Mouse (Mus musculus): ENCODE results near the gene Nt5c2. TPM values are rescaled to one million over a fixed set of nuclear protein-coding genes. Genes with fewer than 3 reads are reported as not detected.
"Not testable (repeated sequence)": the region's sequence is repeated elsewhere in the genome, so short reads cannot be mapped to it uniquely, and the experiment has no call there.

Gene Nt5c2
- polyA plus RNA-seq, 1 experiment from 2014 or later: 23.0 TPM

DNA sequence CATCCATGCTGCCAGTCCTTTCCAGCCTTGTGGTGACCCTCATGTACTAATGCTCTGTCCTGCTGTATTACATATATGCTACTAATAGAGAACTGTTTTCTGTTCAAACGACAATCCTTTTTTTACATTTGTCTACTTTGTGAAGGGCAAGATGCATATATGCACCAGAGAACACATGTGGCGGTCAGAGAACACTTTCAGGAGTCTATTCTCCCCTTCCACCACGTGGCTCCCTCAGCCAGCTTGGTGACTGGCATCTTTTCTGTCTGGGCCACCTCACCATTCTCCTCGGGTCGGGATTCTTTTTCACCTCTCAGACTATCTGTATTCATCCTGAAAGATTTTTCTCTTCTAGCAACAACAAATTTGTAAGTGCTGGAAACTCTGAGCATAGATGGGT, 9.1 kb downstream of the Nt5c2 start:
- no peak for TF ChIP-seq CTCF (IDR thresholded peaks at IDR 0.05; ENCODE audit: low read depth)
- Histone ChIP-seq H3K4me2 (replicated peaks; ENCODE audit: low read depth) (no peak overlapping the region), H3K4me3 (ENCODE audit: low read depth, low read length) (no peak overlapping the region), H3K27ac (ENCODE audit: low read depth, low read length) (no peak overlapping the region), H3K27me3 (replicated peaks; ENCODE audit: control insufficient read depth, insufficient read depth, low read length) (no peaks in the 10 kb centered on the region), H3K36me3 (ENCODE audit: control insufficient read depth, insufficient read depth) (no peaks in the 10 kb centered on the region), H3K9ac (ENCODE audit: low read depth, low read length) (no peak overlapping the region), H3K9me3 (ENCODE audit: control insufficient read depth) (no peaks in the 10 kb centered on the region), H3K4me1 (replicated peaks; ENCODE audit: control insufficient read depth, insufficient read depth, low read length) (no peaks in the 10 kb centered on the region)
- ATAC-seq: no peak
- WGBS: 53% methylated on average over 5 of the region's 5 CpGs

GRCm38 (mm10) chr19:47003742-47004511, 11.0 kb downstream of the Nt5c2 start:
- 71% methylated on average over 6 of the region's 6 CpGs for WGBS
- Histone ChIP-seq H3K27ac (ENCODE audit: low read depth, low read length) (no peak overlapping the region), H3K4me2 (replicated peaks; ENCODE audit: low read depth) (no peak overlapping the region), H3K27me3 (replicated peaks; ENCODE audit: control insufficient read depth, insufficient read depth, low read length) (no peaks in the 10 kb centered on the region), H3K9me3 (ENCODE audit: control insufficient read depth) (no peaks in the 10 kb centered on the region), H3K4me3 (ENCODE audit: low read depth, low read length) (no peak overlapping the region), H3K9ac (ENCODE audit: low read depth, low read length) (no peak overlapping the region), H3K4me1 (replicated peaks; ENCODE audit: control insufficient read depth, insufficient read depth, low read length) (no peaks in the 10 kb centered on the region), H3K36me3 (ENCODE audit: control insufficient read depth, insufficient read depth) (no peaks in the 10 kb centered on the region)
- ATAC-seq: no peak
- no peak for TF ChIP-seq CTCF (IDR thresholded peaks at IDR 0.05; ENCODE audit: low read depth)

GRCm38 (mm10) chr19:47000357-47000756, 14.6 kb downstream of the Nt5c2 start:
- not testable (repeated sequence) for ATAC-seq; H3K27ac ChIP-seq (ENCODE audit: low read depth, low read length)
- WGBS: 89% methylated on average over 2 of the region's 3 CpGs

DNA sequence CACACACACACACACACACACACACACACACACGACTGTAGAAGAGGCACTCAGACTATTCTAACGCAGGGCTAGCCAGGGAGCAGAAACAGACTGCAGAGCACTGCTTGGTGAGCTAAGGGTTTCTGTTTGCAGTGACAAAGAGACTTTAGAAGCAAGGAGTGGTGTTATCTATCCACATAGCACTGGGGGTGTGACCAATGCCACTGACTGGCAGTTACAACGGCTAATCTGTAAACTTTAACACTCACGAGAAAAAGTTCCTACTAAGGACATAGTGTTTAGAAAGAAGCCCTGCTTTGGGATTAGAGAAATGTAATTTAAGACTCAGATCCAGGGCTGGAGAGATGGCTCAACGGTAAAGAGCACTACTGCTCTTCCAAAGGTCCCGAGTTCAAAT, 15.2 kb downstream of the Nt5c2 start:
- no peak for ATAC-seq
- TF ChIP-seq CTCF (IDR thresholded peaks at IDR 0.05; ENCODE audit: low read depth): no peak
- Histone ChIP-seq H3K4me1 (replicated peaks; ENCODE audit: control insufficient read depth, insufficient read depth, low read length) (no peaks in the 10 kb centered on the region), H3K27me3 (replicated peaks; ENCODE audit: control insufficient read depth, insufficient read depth, low read length) (no peaks in the 10 kb centered on the region), H3K27ac (ENCODE audit: low read depth, low read length) (no peak overlapping the region), H3K36me3 (ENCODE audit: control insufficient read depth, insufficient read depth) (no peaks in the 10 kb centered on the region), H3K4me2 (replicated peaks; ENCODE audit: low read depth) (no peak overlapping the region), H3K9ac (ENCODE audit: low read depth, low read length) (no peak overlapping the region), H3K4me3 (ENCODE audit: low read depth, low read length) (no peak overlapping the region), H3K9me3 (ENCODE audit: control insufficient read depth) (no peaks in the 10 kb centered on the region)
- 67% methylated on average over 6 of the region's 6 CpGs for WGBS

More at GRCm38 (mm10) chr19:47000357-47000756, 14.6 kb downstream of the Nt5c2 start:
- H3K27me3 ChIP-seq (replicated peaks; ENCODE audit: control insufficient read depth, insufficient read depth, low read length); H3K9me3 ChIP-seq (ENCODE audit: control insufficient read depth); H3K9ac ChIP-seq (ENCODE audit: low read depth, low read length); H3K4me1 ChIP-seq (replicated peaks; ENCODE audit: control insufficient read depth, insufficient read depth, low read length); H3K4me2 ChIP-seq (replicated peaks; ENCODE audit: low read depth); H3K36me3 ChIP-seq (ENCODE audit: control insufficient read depth, insufficient read depth); H3K4me3 ChIP-seq (ENCODE audit: low read depth, low read length): not testable (repeated sequence)

GRCm38 (mm10) chr19:46998953-46999352, 16.0 kb downstream of the Nt5c2 start:
- no peak overlapping the region for H3K4me3 ChIP-seq (ENCODE audit: low read depth, low read length)
- no peaks in the 10 kb centered on the region for H3K27me3 ChIP-seq (replicated peaks; ENCODE audit: control insufficient read depth, insufficient read depth, low read length)
- no peaks in the 10 kb centered on the region for H3K9me3 ChIP-seq (ENCODE audit: control insufficient read depth)
- H3K36me3 ChIP-seq (ENCODE audit: control insufficient read depth, insufficient read depth): no peaks in the 10 kb centered on the region
- H3K4me1 ChIP-seq (replicated peaks; ENCODE audit: control insufficient read depth, insufficient read depth, low read length): no peaks in the 10 kb centered on the region
- ATAC-seq: no peak
- H3K27ac ChIP-seq (ENCODE audit: low read depth, low read length): no peak overlapping the region
- no peak overlapping the region for H3K4me2 ChIP-seq (replicated peaks; ENCODE audit: low read depth)
- no peak overlapping the region for H3K9ac ChIP-seq (ENCODE audit: low read depth, low read length)
- no peak for TF ChIP-seq CTCF (IDR thresholded peaks at IDR 0.05; ENCODE audit: low read depth)
- WGBS: 72% methylated on average over 4 of the region's 4 CpGs

GRCm38 (mm10) chr19:46998168-46998870, 16.6 kb downstream of the Nt5c2 start:
- 79% methylated on average over 8 of the region's 8 CpGs for WGBS
- ATAC-seq: no peak
- H3K4me3 ChIP-seq (ENCODE audit: low read depth, low read length): no peak overlapping the region
- H3K4me1 ChIP-seq (replicated peaks; ENCODE audit: control insufficient read depth, insufficient read depth, low read length): no peaks in the 10 kb centered on the region
- no peaks in the 10 kb centered on the region for H3K36me3 ChIP-seq (ENCODE audit: control insufficient read depth, insufficient read depth)
- H3K27ac ChIP-seq (ENCODE audit: low read depth, low read length): no peak overlapping the region
- no peak for TF ChIP-seq CTCF (IDR thresholded peaks at IDR 0.05; ENCODE audit: low read depth)
- H3K4me2 ChIP-seq (replicated peaks; ENCODE audit: low read depth): no peak overlapping the region
- H3K27me3 ChIP-seq (replicated peaks; ENCODE audit: control insufficient read depth, insufficient read depth, low read length): no peaks in the 10 kb centered on the region
- H3K9ac ChIP-seq (ENCODE audit: low read depth, low read length): no peak overlapping the region
- no peaks in the 10 kb centered on the region for H3K9me3 ChIP-seq (ENCODE audit: control insufficient read depth)

All from intestine, postnatal 0 days (tissue).